Mouse (Mus musculus): Measurements from ENCODE around the gene Cenpi.

The Cenpi gene

GRCm38 (mm10) chrX:134365421-134365820 lies 57.5 kb downstream of the Cenpi start:
- DNase-seq (ENCODE audit: low spot score): no peak

GRCm38 (mm10) chrX:134366547-134366946 lies 58.7 kb downstream of the Cenpi start:
- no peak for DNase-seq (ENCODE audit: low spot score)

GRCm38 (mm10) chrX:134371279-134371678 lies 63.4 kb downstream of the Cenpi start:
- no peak for DNase-seq (ENCODE audit: low spot score)

GRCm38 (mm10) chrX:134374190-134374589 lies 66.3 kb downstream of the Cenpi start:
- DNase-seq (ENCODE audit: low spot score): no peak

GRCm38 (mm10) chrX:134384896-134385295 lies 77.0 kb downstream of the Cenpi start:
- no peak for DNase-seq (ENCODE audit: low spot score)

- DNase-seq (ENCODE audit: low spot score): no peak
Measured at GRCm38 (mm10) chrX:134398972-134399371, 91.1 kb downstream of the Cenpi start.

GRCm38 (mm10) chrX:134403863-134404583 lies 96.1 kb downstream of the Cenpi start, which contains the start of gene Drp2:
Gene Drp2, plus strand, starts transcription at chrX:134404551.
- peak; percentile 11 for DNase-seq (ENCODE audit: low spot score)

- peak; percentile 11 for DNase-seq (ENCODE audit: low spot score)
Measured at GRCm38 (mm10) chrX:134404584-134404955, 96.7 kb downstream of the Cenpi start.

GRCm38 (mm10) chrX:134409354-134409900 lies 101.5 kb downstream of the Cenpi start:
- no peak for DNase-seq (ENCODE audit: low spot score)

GRCm38 (mm10) chrX:134412096-134412495 lies 104.2 kb downstream of the Cenpi start:
- DNase-seq (ENCODE audit: low spot score): no peak

Measured in layer of hippocampus, adult 11-12 months (tissue).